Mouse (Mus musculus) CD4-positive naive resting alpha-beta T cell, adult 76 days (primary cell): ENCODE results near the gene BC028528. TPM values are rescaled to one million over a fixed set of nuclear protein-coding genes. Genes with fewer than 3 reads are reported as not detected.

ENCODE experiments used
- total RNA-seq: library from RNA; stranded (reverse); gene quantifications from one replicate; pipeline ENCODE4 v1.2.4, GENCODE M21; 2023

BC028528 gene
- 4.0 TPM for total RNA-seq

GRCm38 (mm10) chr3:95891211-95892065, at the start of gene BC028528:
Gene BC028528 (minus strand): TSS chr3:95892005.

GRCm38 (mm10) chr3:95928658-95929503, 37.1 kb upstream of the BC028528 start, which contains the start of gene Anp32e:
Gene Anp32e (plus strand): TSS chr3:95929246.

GRCm38 (mm10) chr3:95904568-95904967, 12.8 kb upstream of the BC028528 start, which contains the start of gene Car14:
Gene Car14 (minus strand): TSS chr3:95904691.

GRCm38 (mm10) chr3:95893606-95894316, 2.0 kb upstream of the BC028528 start, which contains the start of gene Aph1a:
Gene Aph1a (plus strand): TSS chr3:95893969.

GRCm38 (mm10) chr3:95881979-95882815, 9.6 kb downstream of the BC028528 start, which contains the start of gene Ciart:
Gene Ciart (minus strand): TSS chr3:95882251.

GRCm38 (mm10) chr3:95871392-95871867, 20.4 kb downstream of the BC028528 start, which contains the start of gene Mrps21:
Gene Mrps21 (minus strand): TSS chr3:95871519.

GRCm38 (mm10) chr3:95855502-95856089, 36.2 kb downstream of the BC028528 start, which contains the start of gene Prpf3:
Gene Prpf3 (minus strand): TSS chr3:95855885.

Other genes with a start within 250 kb of the BC028528 start
- 323 TPM for gene Mcl1, start 233.2 kb downstream of the BC028528 start, total RNA-seq
- gene Adamtsl4, start 204.1 kb downstream of the BC028528 start, total RNA-seq = 5.8 TPM
- 135 TPM for gene Ecm1, start 152.4 kb downstream of the BC028528 start, total RNA-seq
- 98.6 TPM for gene Tars2, start 131.8 kb downstream of the BC028528 start, total RNA-seq
- 109 TPM for gene Rprd2, start 73.1 kb downstream of the BC028528 start, total RNA-seq
- 78.3 TPM for gene Prpf3, start 36.1 kb downstream of the BC028528 start, total RNA-seq
- gene Mrps21, start 20.5 kb downstream of the BC028528 start, total RNA-seq = 75.9 TPM
- 34.7 TPM for gene Ciart, start 9.8 kb downstream of the BC028528 start, total RNA-seq
- 41.2 TPM for gene Aph1a, start 2.0 kb upstream of the BC028528 start, total RNA-seq
- gene Car14, start 12.7 kb upstream of the BC028528 start, total RNA-seq = not detected
- 86.4 TPM for gene Anp32e, start 37.2 kb upstream of the BC028528 start, total RNA-seq
- gene Plekho1, start 104.0 kb upstream of the BC028528 start, total RNA-seq = 20.0 TPM
- gene Vps45, start 166.5 kb upstream of the BC028528 start, total RNA-seq = 8.5 TPM
- 19.3 TPM for gene Otud7b, start 212.5 kb upstream of the BC028528 start, total RNA-seq